Mouse (Mus musculus) cerebellum, adult 2 months (tissue): Measurements from ENCODE around the gene Prdm2.

Source experiments
- CTCF ChIP-seq: fragments of 200-500 bp; IDR thresholded peaks from 2 replicates; pipeline ENCODE4 v1.5.1; 2011; ENCODE audit warnings: low read depth, mild to moderate bottlenecking, control low read depth, low read length, moderate library complexity, borderline replicate concordance; ENCODE audit not compliant: insufficient read depth
- POLR2A ChIP-seq: fragments of 200-500 bp; IDR thresholded peaks from 2 replicates; pipeline ENCODE4 v1.6.1; 2011; ENCODE audit warnings: low read length, control low read depth, borderline replicate concordance; ENCODE audit not compliant: insufficient read depth

GRCm38 (mm10) chr4:143104739-143105138 lies 108.1 kb downstream of the Prdm2 start:
- no peak for TF ChIP-seq POLR2A
- no peak for TF ChIP-seq CTCF
